Mouse (Mus musculus): ENCODE results near the gene Gm9918.
"Not testable (repeated sequence)": the region's sequence is repeated elsewhere in the genome, so short reads cannot be mapped to it uniquely, and the experiment has no call there.

Gene Gm9918

GRCm38 (mm10) chr15:102270274-102270960, at the start of gene Gm9918:
TSS of gene Gm9918 (plus strand) at chr15:102270563.
- no peak for DNase-seq (ENCODE audit: extremely low read depth, low read depth)

- DNase-seq (ENCODE audit: extremely low read depth, low read depth), result no peak
Observed at GRCm38 (mm10) chr15:102222386-102222785, 48.0 kb upstream of the Gm9918 start.

GRCm38 (mm10) chr15:102224186-102224991, 46.0 kb upstream of the Gm9918 start:
- DNase-seq (ENCODE audit: extremely low read depth, low read depth), result no peak

GRCm38 (mm10) chr15:102224992-102225617, 45.3 kb upstream of the Gm9918 start:
- peak; percentile 95 for DNase-seq (ENCODE audit: extremely low read depth, low read depth)

DNA sequence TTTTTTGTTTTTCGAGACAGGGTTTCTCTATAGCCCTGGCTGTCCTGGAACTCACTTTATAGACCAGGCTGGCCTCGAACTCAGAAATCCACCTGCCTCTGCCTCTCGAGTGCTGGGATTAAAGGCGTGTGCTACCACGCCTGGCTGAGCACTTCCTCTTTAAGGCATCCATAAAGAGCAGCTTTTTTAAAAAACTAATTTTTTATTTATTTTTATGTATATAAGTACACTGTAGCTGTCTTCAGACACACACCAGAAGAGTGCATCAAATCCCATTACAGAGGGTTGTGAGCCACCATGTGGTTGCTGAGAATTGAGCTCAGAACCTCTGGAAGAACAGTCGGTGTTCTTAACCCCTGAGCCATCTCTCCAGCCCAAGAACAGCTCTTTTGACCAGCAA, 44.7 kb upstream of the Gm9918 start:
- not testable (repeated sequence) for DNase-seq (ENCODE audit: extremely low read depth, low read depth)

GRCm38 (mm10) chr15:102230408-102231321, 39.7 kb upstream of the Gm9918 start:
- DNase-seq (ENCODE audit: extremely low read depth, low read depth), result no peak

- peak; percentile 89 for DNase-seq (ENCODE audit: extremely low read depth, low read depth)
Observed at GRCm38 (mm10) chr15:102231748-102232147, 38.6 kb upstream of the Gm9918 start, which contains the start of gene Itgb7. TSS of gene Itgb7 (minus strand) at chr15:102231944.

- no peak for DNase-seq (ENCODE audit: extremely low read depth, low read depth)
Observed at GRCm38 (mm10) chr15:102232764-102233163, 37.6 kb upstream of the Gm9918 start.

DNA sequence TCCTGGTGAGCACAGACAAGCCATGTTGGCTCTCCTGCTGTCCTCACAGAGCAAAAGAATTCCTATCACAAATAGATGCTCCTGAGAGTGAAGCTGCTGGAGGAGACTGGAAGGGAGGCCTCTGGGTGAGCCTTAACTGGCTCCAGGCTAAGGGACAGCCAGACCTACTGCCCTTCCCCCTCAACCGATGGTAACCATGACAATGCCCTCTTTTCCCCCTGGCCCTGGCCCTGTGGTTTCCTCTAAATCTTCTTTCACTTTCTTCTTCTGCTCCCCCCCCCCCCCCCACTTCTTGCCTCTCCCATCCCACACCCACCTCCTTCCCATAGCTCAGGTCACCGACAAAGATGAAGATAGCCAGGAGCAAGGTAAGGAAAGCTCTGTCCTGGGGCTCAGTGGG, 36.5 kb upstream of the Gm9918 start:
- DNase-seq (ENCODE audit: extremely low read depth, low read depth), result no peak

- no peak for DNase-seq (ENCODE audit: extremely low read depth, low read depth)
Observed at GRCm38 (mm10) chr15:102235371-102236027, 34.9 kb upstream of the Gm9918 start.

DNA sequence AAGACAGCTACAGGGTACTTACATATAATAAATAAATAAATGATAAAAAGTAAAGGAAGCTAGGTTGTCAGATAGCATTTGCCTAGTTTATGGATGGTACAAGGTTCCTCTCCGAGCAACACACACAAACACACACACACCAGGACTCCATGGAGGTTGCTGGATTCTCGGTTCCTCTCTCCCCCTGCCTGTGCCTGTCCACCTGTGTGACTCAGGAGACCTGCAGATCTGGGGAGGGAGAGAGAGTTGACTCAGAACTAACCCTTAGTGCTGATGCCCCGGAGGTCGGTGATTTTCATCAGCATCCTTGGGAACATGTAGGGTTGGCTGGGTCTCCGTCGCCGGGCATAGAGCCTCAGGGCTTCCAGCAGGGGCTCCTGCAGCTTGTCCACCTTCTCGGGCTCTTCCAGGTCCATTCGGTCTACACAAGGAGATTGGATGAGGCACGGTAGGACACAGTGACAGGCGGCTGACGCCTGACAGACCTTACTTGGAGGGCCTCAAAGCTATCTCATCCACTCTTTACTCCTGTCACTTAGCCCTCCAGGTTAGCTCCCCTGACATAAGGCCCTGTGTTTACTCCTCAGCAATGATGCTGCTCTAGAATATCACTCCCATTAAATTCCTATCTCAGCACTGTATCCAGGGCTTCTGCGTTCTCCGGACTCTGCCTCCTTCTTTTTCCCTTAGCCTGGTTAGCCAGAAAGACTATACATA, 31.7 kb upstream of the Gm9918 start:
- no peak for DNase-seq (ENCODE audit: extremely low read depth, low read depth)

GRCm38 (mm10) chr15:102239260-102239590, 31.1 kb upstream of the Gm9918 start:
- DNase-seq (ENCODE audit: extremely low read depth, low read depth), result no peak

GRCm38 (mm10) chr15:102239851-102240250, 30.5 kb upstream of the Gm9918 start:
- no peak for DNase-seq (ENCODE audit: extremely low read depth, low read depth)

DNA sequence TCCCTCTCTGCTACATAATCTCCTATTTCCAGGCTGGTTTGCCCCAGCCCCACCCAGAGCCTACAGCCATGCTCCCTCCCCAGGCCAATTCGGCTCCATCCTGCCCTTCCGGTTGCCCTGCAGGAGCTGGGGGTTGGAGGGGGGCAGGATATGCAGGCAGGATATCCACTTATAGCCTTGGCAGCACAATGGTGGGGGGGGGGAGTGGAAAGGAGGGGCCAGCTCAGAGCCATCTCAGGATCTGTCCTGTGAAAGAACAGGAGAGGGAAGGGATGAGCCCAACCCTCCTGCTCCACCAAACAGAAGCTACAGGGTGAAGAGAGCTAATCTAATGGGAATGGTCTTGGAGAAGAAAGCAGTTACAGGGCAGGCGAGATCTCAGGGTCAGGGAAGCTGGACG, 29.8 kb upstream of the Gm9918 start:
- no peak for DNase-seq (ENCODE audit: extremely low read depth, low read depth)

DNA sequence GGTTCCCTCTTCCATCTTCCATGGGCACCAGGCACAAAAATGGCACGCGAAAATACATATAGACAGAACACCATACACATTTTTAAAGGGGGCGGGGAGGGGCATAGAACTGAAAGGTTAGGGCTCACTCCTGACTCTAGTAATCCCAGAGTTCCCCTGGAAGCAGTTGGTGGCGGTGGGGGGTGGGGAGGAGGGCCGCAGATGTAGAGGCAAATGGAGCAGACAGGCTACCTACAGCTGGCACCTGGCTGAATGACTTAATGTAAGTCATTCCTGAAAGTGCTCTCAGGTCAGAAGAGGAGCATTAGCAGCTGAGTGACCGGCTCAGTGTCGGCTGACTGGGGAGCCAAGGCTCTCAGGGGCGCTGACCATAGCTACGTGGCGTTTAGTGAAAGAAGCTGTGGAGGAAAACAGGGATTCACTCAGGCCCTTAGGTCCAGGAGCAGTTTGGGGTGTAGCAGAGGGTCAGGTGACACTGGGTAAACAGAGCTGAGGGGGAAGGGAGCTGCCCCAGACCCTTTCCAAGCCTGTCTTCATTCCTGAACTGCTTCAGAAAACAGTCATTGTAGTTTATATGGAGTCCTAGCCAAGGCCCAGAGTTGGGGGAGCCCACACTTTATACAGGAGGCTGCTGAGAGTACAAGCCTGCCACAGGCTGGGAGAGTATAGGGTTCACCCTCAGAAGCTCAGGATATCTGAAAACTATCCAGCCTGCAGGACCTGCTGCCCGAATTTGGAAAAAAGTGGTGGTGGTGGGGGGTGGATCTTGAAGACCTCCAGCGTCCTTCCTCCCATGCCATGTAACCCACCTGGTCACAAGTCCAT, 27.7 kb upstream of the Gm9918 start:
- DNase-seq (ENCODE audit: extremely low read depth, low read depth), result no peak

DNA sequence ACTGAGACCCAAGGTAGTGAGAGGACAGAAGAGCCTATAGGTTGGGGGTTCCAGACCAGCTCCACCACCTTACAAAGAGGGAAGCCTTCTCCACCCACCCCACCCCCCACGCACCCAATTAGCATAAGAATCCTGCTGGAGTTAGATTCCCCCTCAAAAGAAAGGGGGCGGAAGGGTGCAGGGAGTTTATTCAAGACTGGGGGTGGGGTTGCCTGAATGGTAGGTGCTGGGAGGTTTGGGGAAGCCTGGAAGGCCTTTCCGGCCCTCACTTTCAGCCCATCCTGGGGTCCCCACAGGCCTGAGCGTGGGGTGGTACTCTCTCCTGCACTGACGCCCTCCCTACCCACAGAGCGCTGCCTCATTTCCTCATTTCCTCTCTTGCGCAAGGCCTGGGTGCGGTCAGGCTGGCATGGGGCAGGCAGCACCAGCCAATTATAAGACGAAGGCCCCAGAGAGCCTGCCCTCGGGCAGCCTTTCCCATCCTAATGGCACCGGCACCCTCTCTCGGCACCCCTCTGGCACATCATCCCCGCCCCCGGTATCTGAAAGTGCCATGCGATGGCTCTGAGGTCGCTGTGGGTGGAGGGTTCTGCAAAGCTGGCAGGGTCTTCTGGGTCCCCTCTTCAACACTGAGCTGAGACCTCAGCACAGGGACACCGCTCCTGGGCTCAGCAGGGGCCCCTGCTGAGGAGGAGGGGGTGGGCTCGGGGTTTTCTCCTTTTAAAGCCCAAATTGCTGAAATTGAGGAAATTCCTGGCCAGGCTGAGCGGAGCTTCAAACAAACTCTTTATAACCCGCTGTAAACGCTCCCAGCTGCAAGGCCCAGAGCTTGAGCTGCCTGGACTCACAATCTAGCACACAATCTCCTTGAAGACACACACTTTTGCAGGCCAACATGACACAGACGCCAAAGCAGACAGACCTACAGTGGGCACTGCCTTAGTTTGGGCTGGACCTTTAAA, 26.9 kb upstream of the Gm9918 start:
- peak; percentile 56 for DNase-seq (ENCODE audit: extremely low read depth, low read depth)

DNA sequence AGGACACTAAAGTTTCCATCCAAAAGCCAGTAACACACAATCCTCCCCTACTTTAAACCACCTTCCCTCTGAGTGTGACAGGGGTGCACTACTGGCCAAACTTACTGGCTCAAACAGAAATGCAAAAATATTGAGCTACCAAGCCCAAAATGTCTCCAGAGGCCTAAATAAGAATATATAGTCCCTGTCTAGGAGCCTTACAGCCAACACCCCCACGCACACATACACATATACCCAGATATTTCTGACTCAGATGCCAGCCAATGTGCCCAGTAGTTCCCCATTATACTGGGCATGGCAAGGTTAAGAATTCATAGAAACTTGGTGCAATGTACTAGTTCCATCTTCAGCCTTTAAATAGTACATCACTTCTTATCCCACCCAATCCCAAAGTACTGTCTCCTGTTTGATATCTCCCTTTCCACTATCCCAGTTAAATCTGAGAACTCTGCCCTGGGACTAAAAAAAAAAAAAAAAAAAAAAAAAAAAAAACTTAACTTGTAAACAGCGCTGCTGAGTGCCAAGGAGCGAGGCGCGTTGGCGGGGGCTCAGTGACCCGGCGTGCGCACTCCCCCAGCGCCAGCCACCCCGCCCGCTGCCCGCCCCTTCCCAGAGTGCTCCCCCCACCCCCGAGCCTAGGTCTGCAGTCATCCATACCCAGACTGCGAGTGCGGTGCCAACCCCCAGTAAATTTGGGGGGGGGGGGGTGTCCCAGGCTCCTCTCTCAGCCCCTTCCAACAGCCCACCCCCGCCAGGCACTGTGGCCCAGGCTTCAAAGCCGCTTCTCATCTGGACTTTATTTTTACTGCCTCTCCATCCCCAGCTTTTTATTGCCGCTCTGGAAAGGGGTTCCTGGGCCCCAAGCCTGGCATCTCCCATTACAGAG, 25.8 kb upstream of the Gm9918 start:
- DNase-seq (ENCODE audit: extremely low read depth, low read depth), result no peak

Measured in MEL-GATA-1-ER (cell line).